Mouse (Mus musculus) E14TG2a.4 (cell line): ENCODE measurements at regions not wholly inside any gene's neighbourhood (a gene's known extent, or its start where the extent isn't known, plus 50 kb on each side); places are given as distances from the start of the nearest gene placed in this dataset.
"Not testable (repeated sequence)": the region's sequence is repeated elsewhere in the genome, so short reads cannot be mapped to it uniquely, and the experiment has no call there.

ENCODE experiments used
- H3K27me3 ChIP-seq: 2 replicates; pipeline ENCODE4 v1.6.1; 2014; ENCODE audit warnings: low read length, control low read depth; ENCODE audit not compliant: insufficient read depth
- H3K36me3 ChIP-seq: 2 replicates; pipeline ENCODE4 v1.6.1; 2014; ENCODE audit warnings: low read length, control low read depth; ENCODE audit not compliant: insufficient read depth
- H3K4me1 ChIP-seq: replicated peaks from 2 replicates; pipeline ENCODE4 v1.6.1; 2014; ENCODE audit warnings: low read depth, low read length, control low read depth
- H3K4me3 ChIP-seq: replicated peaks from 2 replicates; pipeline ENCODE4 v1.5.1; 2014; ENCODE audit warnings: mild to moderate bottlenecking, low read length
- H3K9me3 ChIP-seq: 2 replicates; pipeline ENCODE4 v1.6.1; 2014; ENCODE audit warnings: low read length, control low read depth
- CTCF ChIP-seq: conservative IDR thresholded peaks from 2 replicates; pipeline ENCODE4 v1.5.1; 2014; ENCODE audit warnings: low read length
- NANOG ChIP-seq: IDR thresholded peaks from 2 replicates; pipeline ENCODE4 v1.6.1; 2014; ENCODE audit warnings: borderline replicate concordance, low read length, mixed read lengths
- POU5F1 ChIP-seq: IDR thresholded peaks from 2 replicates; pipeline ENCODE4 v1.6.1; 2014; ENCODE audit warnings: low read length, borderline replicate concordance

- no peaks in the 10 kb centered on the region for H3K36me3 ChIP-seq
- peaks cover 16% of the 10 kb centered on the region for H3K9me3 ChIP-seq
- H3K4me1 ChIP-seq, result no peaks in the 10 kb centered on the region
- TF ChIP-seq CTCF (no peak), POU5F1 (no peak), NANOG (no peak)
- H3K27me3 ChIP-seq, result no peaks in the 10 kb centered on the region
- no peak overlapping the region for H3K4me3 ChIP-seq
These were observed 204.7 kb upstream of the Pclo start for GRCm38 (mm10) chr5:14309981-14310380.

- no peaks in the 10 kb centered on the region for H3K4me1 ChIP-seq
- no peaks in the 10 kb centered on the region for H3K27me3 ChIP-seq
- H3K9me3 ChIP-seq, result peaks cover 16% of the 10 kb centered on the region
- H3K4me3 ChIP-seq, result no peak overlapping the region
- H3K36me3 ChIP-seq, result no peaks in the 10 kb centered on the region
- TF ChIP-seq CTCF (no peak), POU5F1 (no peak), NANOG (no peak)
These were observed 203.0 kb upstream of the Pclo start for GRCm38 (mm10) chr5:14311729-14312128.

GRCm38 (mm10) chr5:14320216-14320615, 194.5 kb upstream of the Pclo start:
- Histone ChIP-seq H3K4me1 (no peaks in the 10 kb centered on the region; the same call in 1 of the 2 replicates), H3K36me3 (no peaks in the 10 kb centered on the region), H3K27me3 (no peaks in the 10 kb centered on the region), H3K4me3 (no peak overlapping the region), H3K9me3 (no peaks in the 10 kb centered on the region)
- no peak for TF ChIP-seq NANOG
- no peak for TF ChIP-seq CTCF
- no peak for TF ChIP-seq POU5F1

GRCm38 (mm10) chr5:14322000-14322399, 192.7 kb upstream of the Pclo start:
- TF ChIP-seq POU5F1, result no peak
- Histone ChIP-seq H3K4me3 (no peak overlapping the region), H3K36me3 (no peaks in the 10 kb centered on the region), H3K9me3 (no peaks in the 10 kb centered on the region), H3K4me1 (no peaks in the 10 kb centered on the region; the same call in 1 of the 2 replicates), H3K27me3 (no peaks in the 10 kb centered on the region)

GRCm38 (mm10) chr5:14360446-14360845, 154.3 kb upstream of the Pclo start:
- no peaks in the 10 kb centered on the region for H3K4me1 ChIP-seq
- no peaks in the 10 kb centered on the region for H3K36me3 ChIP-seq
- H3K4me3 ChIP-seq, result no peak overlapping the region
- H3K9me3 ChIP-seq, result no peaks in the 10 kb centered on the region
- no peak for TF ChIP-seq CTCF
- no peak for TF ChIP-seq NANOG
- no peak for TF ChIP-seq POU5F1
- H3K27me3 ChIP-seq, result no peaks in the 10 kb centered on the region

- no peaks in the 10 kb centered on the region for H3K4me1 ChIP-seq
- no peak overlapping the region for H3K4me3 ChIP-seq
- no peaks in the 10 kb centered on the region for H3K27me3 ChIP-seq
- H3K9me3 ChIP-seq, result no peaks in the 10 kb centered on the region
- peak; percentile 42 for TF ChIP-seq CTCF
- TF ChIP-seq POU5F1, result no peak
- H3K36me3 ChIP-seq, result no peaks in the 10 kb centered on the region
These were observed 125.4 kb upstream of the Pclo start for GRCm38 (mm10) chr5:14389184-14389890.

GRCm38 (mm10) chr5:14391793-14392192, 122.9 kb upstream of the Pclo start:
- Histone ChIP-seq H3K27me3 (no peaks in the 10 kb centered on the region), H3K9me3 (no peaks in the 10 kb centered on the region)
- TF ChIP-seq NANOG (no peak), CTCF (no peak), POU5F1 (no peak)

GRCm38 (mm10) chr5:14403381-14403780, 111.3 kb upstream of the Pclo start:
- not testable (repeated sequence) for H3K27me3 ChIP-seq, H3K4me1 ChIP-seq, H3K9me3 ChIP-seq, H3K36me3 ChIP-seq, H3K4me3 ChIP-seq

More at GRCm38 (mm10) chr5:14391793-14392192, 122.9 kb upstream of the Pclo start:
- no peaks in the 10 kb centered on the region for H3K4me1 ChIP-seq
- no peak overlapping the region for H3K4me3 ChIP-seq
- no peaks in the 10 kb centered on the region for H3K36me3 ChIP-seq

- Histone ChIP-seq H3K4me3 (no peak overlapping the region), H3K4me1 (no peaks in the 10 kb centered on the region), H3K9me3 (peaks cover 7% of the 10 kb centered on the region; the same call in 1 of the 2 replicates), H3K27me3 (no peaks in the 10 kb centered on the region), H3K36me3 (no peaks in the 10 kb centered on the region)
- no peak for TF ChIP-seq POU5F1
- no peak for TF ChIP-seq NANOG
- no peak for TF ChIP-seq CTCF
These were observed 110.4 kb upstream of the Pclo start for GRCm38 (mm10) chr5:14404344-14404743.
